Mouse (Mus musculus): Measurements from ENCODE around the gene Pbx1. TPM values are rescaled to one million over a fixed set of nuclear protein-coding genes. Genes with fewer than 3 reads are reported as not detected.
A peak's percentile ranks its signal among the peaks of the same experiment; 100 is the strongest.

Gene Pbx1
- polyA plus RNA-seq, 1 experiment from 2014 or later, result 27.5 TPM

GRCm38 (mm10) chr1:168394535-168394934, 37.5 kb downstream of the Pbx1 start:
- no peak overlapping the region for H3K27ac ChIP-seq
- no peak for ATAC-seq
- H3K36me3 ChIP-seq, result no peaks in the 10 kb centered on the region
- no peak overlapping the region for H3K4me3 ChIP-seq (replicated peaks)
- no peaks in the 10 kb centered on the region for H3K27me3 ChIP-seq (replicated peaks)
- 81% methylated on average over 6 of the region's 6 CpGs for WGBS
- no peaks in the 10 kb centered on the region for H3K9me3 ChIP-seq
- no peak overlapping the region for H3K9ac ChIP-seq
- peaks cover 16% of the 10 kb centered on the region for H3K4me1 ChIP-seq (replicated peaks)
- no peak overlapping the region for H3K4me2 ChIP-seq (replicated peaks)

GRCm38 (mm10) chr1:168393456-168393855, 38.6 kb downstream of the Pbx1 start:
- H3K4me1 ChIP-seq (replicated peaks), result peaks cover 16% of the 10 kb centered on the region
- H3K4me2 ChIP-seq (replicated peaks), result no peak overlapping the region
- no peak overlapping the region for H3K4me3 ChIP-seq (replicated peaks)
- ATAC-seq, result no peak
- no peaks in the 10 kb centered on the region for H3K9me3 ChIP-seq
- WGBS, result 48% methylated on average over 4 of the region's 4 CpGs
- H3K27me3 ChIP-seq (replicated peaks), result no peaks in the 10 kb centered on the region
- no peak overlapping the region for H3K9ac ChIP-seq
- no peaks in the 10 kb centered on the region for H3K36me3 ChIP-seq
- peak overlapping the region; percentile 27; the same call in 1 of the 2 replicates for H3K27ac ChIP-seq

GRCm38 (mm10) chr1:168392500-168392853, 39.6 kb downstream of the Pbx1 start:
- H3K4me2 ChIP-seq (replicated peaks), result peak overlapping the region; percentile 15
- peak overlapping the region; percentile 48; the same call in 1 of the 2 replicates for H3K27ac ChIP-seq
- no peaks in the 10 kb centered on the region for H3K36me3 ChIP-seq
- no peak overlapping the region for H3K9ac ChIP-seq
- H3K9me3 ChIP-seq, result no peaks in the 10 kb centered on the region
- H3K27me3 ChIP-seq (replicated peaks), result no peaks in the 10 kb centered on the region
- H3K4me1 ChIP-seq (replicated peaks), result peaks cover 16% of the 10 kb centered on the region
- 44% methylated on average over 5 of the region's 5 CpGs for WGBS
- no peak overlapping the region for H3K4me3 ChIP-seq (replicated peaks)
- ATAC-seq, result no peak

GRCm38 (mm10) chr1:168391617-168392499, 40.2 kb downstream of the Pbx1 start:
- no peaks in the 10 kb centered on the region for H3K9me3 ChIP-seq
- H3K36me3 ChIP-seq, result no peaks in the 10 kb centered on the region
- peaks cover 16% of the 10 kb centered on the region for H3K4me1 ChIP-seq (replicated peaks)
- peak overlapping the region; percentile 15 for H3K4me2 ChIP-seq (replicated peaks)
- no peaks in the 10 kb centered on the region for H3K27me3 ChIP-seq (replicated peaks)
- no peak overlapping the region for H3K4me3 ChIP-seq (replicated peaks)
- no peak overlapping the region for H3K9ac ChIP-seq
- 24% methylated on average over 20 of the region's 20 CpGs for WGBS
- peak overlapping the region; percentile 48 for H3K27ac ChIP-seq
- peak; percentile 70; the same call in 1 of the 2 replicates for ATAC-seq

GRCm38 (mm10) chr1:168390748-168391147, 41.3 kb downstream of the Pbx1 start:
- no peak overlapping the region for H3K27ac ChIP-seq
- H3K4me2 ChIP-seq (replicated peaks), result no peak overlapping the region
- no peaks in the 10 kb centered on the region for H3K36me3 ChIP-seq
- ATAC-seq, result no peak
- no peak overlapping the region for H3K4me3 ChIP-seq (replicated peaks)
- no peak overlapping the region for H3K9ac ChIP-seq
- no peaks in the 10 kb centered on the region for H3K9me3 ChIP-seq
- H3K4me1 ChIP-seq (replicated peaks), result peaks cover 24% of the 10 kb centered on the region
- no peaks in the 10 kb centered on the region for H3K27me3 ChIP-seq (replicated peaks)

GRCm38 (mm10) chr1:168386159-168386558, 45.9 kb downstream of the Pbx1 start:
- Histone ChIP-seq H3K27ac (no peak overlapping the region), H3K27me3 (replicated peaks) (no peaks in the 10 kb centered on the region), H3K9me3 (no peaks in the 10 kb centered on the region), H3K4me1 (replicated peaks) (peaks cover 45% of the 10 kb centered on the region), H3K4me2 (replicated peaks) (no peak overlapping the region), H3K36me3 (no peaks in the 10 kb centered on the region), H3K9ac (no peak overlapping the region), H3K4me3 (replicated peaks) (no peak overlapping the region)
- ATAC-seq, result no peak
- 73% methylated on average over 6 of the region's 6 CpGs for WGBS

- no peak overlapping the region for H3K4me2 ChIP-seq (replicated peaks)
- no peak overlapping the region; the same call in 1 of the 2 replicates for H3K9ac ChIP-seq
- WGBS, result 34% methylated on average over 6 of the region's 6 CpGs
- H3K27me3 ChIP-seq (replicated peaks), result no peaks in the 10 kb centered on the region
- no peaks in the 10 kb centered on the region for H3K36me3 ChIP-seq
- H3K9me3 ChIP-seq, result no peaks in the 10 kb centered on the region
- ATAC-seq, result no peak
- H3K4me3 ChIP-seq (replicated peaks), result no peak overlapping the region
- peaks cover 54% of the 10 kb centered on the region for H3K4me1 ChIP-seq (replicated peaks)
- peak overlapping the region; percentile 11; the same call in 1 of the 2 replicates for H3K27ac ChIP-seq
Measured at GRCm38 (mm10) chr1:168384594-168384955, 47.5 kb downstream of the Pbx1 start.

GRCm38 (mm10) chr1:168383832-168384593, 48.1 kb downstream of the Pbx1 start:
- no peaks in the 10 kb centered on the region for H3K36me3 ChIP-seq
- ATAC-seq, result no peak
- H3K4me2 ChIP-seq (replicated peaks), result no peak overlapping the region
- WGBS, result 75% methylated on average over 5 of the region's 5 CpGs
- no peaks in the 10 kb centered on the region for H3K27me3 ChIP-seq (replicated peaks)
- H3K9me3 ChIP-seq, result no peaks in the 10 kb centered on the region
- H3K4me1 ChIP-seq (replicated peaks), result peaks cover 54% of the 10 kb centered on the region
- no peak overlapping the region for H3K4me3 ChIP-seq (replicated peaks)
- H3K9ac ChIP-seq, result no peak overlapping the region; the same call in 1 of the 2 replicates
- H3K27ac ChIP-seq, result peak overlapping the region; percentile 41

- Histone ChIP-seq H3K27me3 (replicated peaks) (no peaks in the 10 kb centered on the region), H3K36me3 (no peaks in the 10 kb centered on the region), H3K4me3 (replicated peaks) (no peak overlapping the region), H3K4me2 (replicated peaks) (no peak overlapping the region), H3K9ac (no peak overlapping the region), H3K9me3 (no peaks in the 10 kb centered on the region), H3K4me1 (replicated peaks) (peaks cover 54% of the 10 kb centered on the region), H3K27ac (no peak overlapping the region)
- peak; percentile 48 for ATAC-seq
- WGBS, result 12% methylated on average over 4 of the region's 4 CpGs
Measured at GRCm38 (mm10) chr1:168382823-168383157, 49.3 kb downstream of the Pbx1 start.

- WGBS, result 37% methylated on average over 9 of the region's 9 CpGs
- Histone ChIP-seq H3K27ac (no peak overlapping the region), H3K9me3 (no peaks in the 10 kb centered on the region)
Measured at GRCm38 (mm10) chr1:168382106-168382822, 49.8 kb downstream of the Pbx1 start.

GRCm38 (mm10) chr1:168381451-168381850, 50.6 kb downstream of the Pbx1 start:
- Histone ChIP-seq H3K9ac (no peak overlapping the region), H3K36me3 (no peaks in the 10 kb centered on the region), H3K4me2 (replicated peaks) (no peak overlapping the region), H3K27ac (no peak overlapping the region), H3K4me1 (replicated peaks) (peaks cover 51% of the 10 kb centered on the region), H3K27me3 (replicated peaks) (no peaks in the 10 kb centered on the region), H3K4me3 (replicated peaks) (no peak overlapping the region), H3K9me3 (no peaks in the 10 kb centered on the region)
- WGBS, result 45% methylated on average over 4 of the region's 4 CpGs
- peak; percentile 58 for ATAC-seq

More at GRCm38 (mm10) chr1:168382106-168382822, 49.8 kb downstream of the Pbx1 start:
- ATAC-seq, result 0 out of 2 replicates have a peak, but pooled peaks have one; percentile 2
- peaks cover 54% of the 10 kb centered on the region for H3K4me1 ChIP-seq (replicated peaks)
- H3K36me3 ChIP-seq, result no peaks in the 10 kb centered on the region
- H3K27me3 ChIP-seq (replicated peaks), result no peaks in the 10 kb centered on the region
- H3K9ac ChIP-seq, result no peak overlapping the region
- no peak overlapping the region for H3K4me3 ChIP-seq (replicated peaks)
- no peak overlapping the region for H3K4me2 ChIP-seq (replicated peaks)

GRCm38 (mm10) chr1:168380241-168380770, 51.8 kb downstream of the Pbx1 start:
- Histone ChIP-seq H3K4me2 (replicated peaks) (no peak overlapping the region), H3K4me1 (replicated peaks) (peaks cover 42% of the 10 kb centered on the region), H3K9me3 (no peaks in the 10 kb centered on the region), H3K9ac (no peak overlapping the region), H3K27ac (no peak overlapping the region), H3K27me3 (replicated peaks) (no peaks in the 10 kb centered on the region), H3K36me3 (no peaks in the 10 kb centered on the region), H3K4me3 (replicated peaks) (no peak overlapping the region)
- peak; percentile 43; the same call in 1 of the 2 replicates for ATAC-seq
- 37% methylated on average over 9 of the region's 9 CpGs for WGBS

Data from intestine, embryonic 15.5 days (tissue).